Mouse (Mus musculus): ENCODE data around the gene C5ar1.
"Not testable (repeated sequence)": the region's sequence is repeated elsewhere in the genome, so short reads cannot be mapped to it uniquely, and the experiment has no call there.

Gene C5ar1

DNA sequence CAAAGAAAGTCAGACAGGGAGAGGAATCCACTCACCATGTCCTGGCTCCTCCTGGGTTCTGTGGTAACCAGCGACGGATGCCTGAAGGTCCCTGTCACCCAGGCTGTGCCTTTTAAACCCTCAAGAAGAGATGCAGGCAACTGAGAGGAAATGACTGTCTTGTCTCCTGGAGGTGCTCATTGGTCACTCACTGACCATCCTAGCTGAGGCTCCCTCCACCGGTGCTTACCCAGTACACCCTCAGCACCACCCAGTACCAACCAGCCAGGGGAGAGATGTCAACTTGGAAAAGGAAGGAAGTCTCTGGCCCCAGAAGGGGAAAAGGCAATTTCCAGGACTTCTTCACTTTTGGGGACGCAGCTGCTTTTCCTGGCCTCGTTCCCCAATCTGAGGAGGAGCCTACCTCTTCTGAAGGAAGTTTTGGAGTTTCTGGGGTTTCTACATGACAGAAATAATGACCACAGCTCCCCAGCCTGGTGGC, at the start of gene C5ar1:
C5ar1 (minus strand) TSS at position 431 of the 481 bp plus-strand sequence.
- no peak for DNase-seq

GRCm38 (mm10) chr7:16308555-16309317, 49.4 kb upstream of the C5ar1 start:
- peak; percentile 52 to 53 for DNase-seq

GRCm38 (mm10) chr7:16308093-16308492, 48.8 kb upstream of the C5ar1 start, which contains the start of gene Bbc3:
Bbc3 (plus strand) TSS chr7:16308393.
- DNase-seq, result not testable (repeated sequence)

GRCm38 (mm10) chr7:16307141-16307540, 47.8 kb upstream of the C5ar1 start:
- not testable (repeated sequence) for DNase-seq

DNA sequence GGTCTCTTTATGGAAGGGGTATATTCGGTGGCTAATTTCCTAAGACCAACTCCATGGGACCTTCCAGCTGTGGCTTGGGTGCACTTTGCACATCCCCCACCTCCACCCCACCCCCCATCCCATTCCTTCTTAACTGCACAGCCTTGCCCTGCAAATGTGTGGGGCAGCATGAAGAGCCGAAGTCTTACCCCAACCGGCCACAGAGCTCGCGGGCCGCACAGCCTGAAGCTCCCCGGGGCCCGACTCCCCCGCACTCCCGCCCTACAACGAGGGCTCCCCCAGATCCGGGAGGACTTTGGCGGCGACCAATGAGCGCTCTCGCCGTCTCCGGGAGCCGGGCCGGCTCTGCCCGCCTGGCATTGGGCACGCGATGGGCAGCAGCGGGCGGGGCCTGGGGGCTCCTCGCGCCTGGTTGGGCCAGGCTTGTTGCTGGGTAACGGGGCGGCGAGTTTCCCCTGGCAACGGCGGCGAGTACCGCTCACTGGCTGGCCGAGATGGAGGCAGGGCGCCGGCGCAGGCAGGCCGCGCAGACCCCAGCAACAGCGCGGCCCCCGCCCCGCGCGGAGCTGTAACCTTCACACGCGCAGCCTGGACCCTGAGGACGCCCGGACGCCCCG, 40.2 kb upstream of the C5ar1 start:
- DNase-seq, result peak; percentile 83 to 84

- no peak for DNase-seq
Measured at GRCm38 (mm10) chr7:16298927-16299326, 39.6 kb upstream of the C5ar1 start.

DNA sequence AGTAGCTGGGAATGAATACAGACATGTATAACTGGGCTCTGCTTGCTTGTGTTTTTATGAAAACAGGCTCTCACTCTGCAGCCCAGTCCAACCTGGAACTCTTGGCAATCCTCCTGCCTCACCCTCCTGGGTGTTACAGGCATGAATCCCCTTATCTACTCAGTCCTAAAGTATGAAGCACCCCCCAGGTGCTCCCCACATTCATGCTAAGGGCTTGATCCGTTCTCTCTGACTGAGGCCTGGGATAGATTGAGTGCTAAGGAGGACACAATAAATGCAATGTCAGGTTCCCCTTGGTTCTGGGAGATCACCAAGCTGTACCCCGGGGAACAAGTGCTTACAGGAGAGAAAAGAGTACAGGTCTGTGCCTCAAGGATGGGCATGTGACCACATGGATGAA, 38.3 kb upstream of the C5ar1 start:
- DNase-seq, result no peak

DNA sequence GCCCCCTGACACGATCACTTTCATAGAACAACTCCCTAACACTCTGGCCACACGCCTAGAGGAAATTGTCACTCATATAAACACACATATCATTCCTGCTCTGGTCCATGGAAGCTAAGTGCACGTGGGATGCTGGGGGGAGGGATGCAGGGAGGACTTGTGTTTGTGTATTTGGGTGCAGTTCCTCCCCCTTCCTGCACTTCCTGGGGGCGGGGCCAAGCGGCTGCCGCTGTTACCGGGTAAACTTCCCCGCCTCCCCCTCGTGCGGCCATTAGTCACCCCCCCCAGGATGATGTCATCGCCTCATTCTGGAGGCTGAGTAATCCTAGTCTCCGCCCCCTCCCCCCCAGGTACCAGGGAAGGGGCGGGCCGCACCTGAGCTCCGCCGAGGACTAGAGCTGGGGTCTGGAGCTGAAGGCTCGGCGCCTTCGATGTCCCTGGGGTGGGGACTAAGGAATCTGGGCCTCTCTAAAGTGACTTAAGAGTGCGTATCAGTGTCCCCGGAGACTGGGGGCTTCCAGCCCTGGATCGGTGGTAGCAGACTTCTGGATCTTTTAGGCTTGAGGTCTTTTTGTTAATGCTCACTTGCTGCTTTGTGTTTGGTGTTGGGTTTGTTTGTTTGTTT, 37.5 kb upstream of the C5ar1 start:
- peak; percentile 95 to 97 for DNase-seq

- DNase-seq, result no peak
Measured at GRCm38 (mm10) chr7:16296146-16296545, 36.8 kb upstream of the C5ar1 start.

- DNase-seq, result peak; percentile 78
Measured at GRCm38 (mm10) chr7:16295321-16295900, 36.1 kb upstream of the C5ar1 start.

DNA sequence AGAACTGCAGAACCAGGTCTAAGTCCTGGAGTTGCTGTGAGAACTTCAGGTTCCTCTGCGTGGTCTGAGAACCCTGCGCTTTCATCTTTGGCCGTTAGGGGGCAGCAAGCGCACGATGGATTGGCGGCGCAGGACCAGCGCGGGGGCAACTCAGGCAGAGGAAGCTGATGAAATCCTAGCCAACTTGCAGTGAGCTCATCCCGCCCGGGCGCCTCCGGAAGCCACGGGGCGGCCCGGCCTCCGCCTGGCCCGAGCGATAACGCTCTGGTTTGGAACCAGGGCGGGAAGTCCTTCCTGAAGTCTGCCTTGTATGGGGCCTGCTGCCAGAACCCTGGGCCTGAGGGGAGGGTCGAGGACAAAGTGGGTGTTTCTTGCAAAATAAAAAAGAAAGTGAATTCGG, 35.5 kb upstream of the C5ar1 start:
- DNase-seq, result peak; percentile 96

DNA sequence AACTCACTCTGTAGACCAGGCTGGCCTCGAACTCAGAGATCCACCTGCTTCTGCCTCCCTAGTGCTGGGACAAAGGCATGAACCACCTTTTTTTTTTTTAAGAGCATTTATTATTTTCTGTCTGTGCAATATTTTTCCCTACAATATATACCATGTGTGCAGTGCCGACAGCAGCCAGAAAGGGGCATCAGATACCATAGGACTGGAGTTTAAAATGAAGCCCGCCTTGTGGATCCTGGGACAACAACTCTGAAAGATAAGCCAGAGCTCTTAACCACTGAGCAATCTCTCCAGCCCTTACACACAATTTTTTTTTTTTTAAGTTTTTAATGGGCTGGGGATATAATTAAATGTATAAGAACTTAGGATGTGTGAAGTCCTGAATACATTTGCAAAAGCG, 35.0 kb upstream of the C5ar1 start:
- peak; percentile 54 to 62 for DNase-seq

DNA sequence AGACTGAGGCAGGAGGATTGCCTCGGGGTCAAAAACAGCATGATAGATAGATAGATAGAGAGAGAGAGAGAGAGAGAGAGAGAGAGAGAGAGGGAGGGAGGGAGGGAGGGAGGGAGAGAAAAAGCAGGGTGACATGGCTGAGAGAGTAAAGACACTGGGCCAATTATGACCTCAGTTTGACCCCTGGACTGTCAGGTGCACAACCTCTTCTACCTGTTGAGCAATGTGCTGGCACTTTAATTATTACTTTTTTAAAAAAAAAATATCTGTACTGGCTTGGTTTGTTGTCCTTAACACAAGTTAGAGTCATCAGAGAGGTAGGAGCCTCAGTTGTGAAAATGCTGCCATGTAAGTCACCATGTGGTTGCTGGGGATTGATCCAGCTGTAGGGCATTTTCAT, 28.5 kb upstream of the C5ar1 start:
- no peak for DNase-seq

DNA sequence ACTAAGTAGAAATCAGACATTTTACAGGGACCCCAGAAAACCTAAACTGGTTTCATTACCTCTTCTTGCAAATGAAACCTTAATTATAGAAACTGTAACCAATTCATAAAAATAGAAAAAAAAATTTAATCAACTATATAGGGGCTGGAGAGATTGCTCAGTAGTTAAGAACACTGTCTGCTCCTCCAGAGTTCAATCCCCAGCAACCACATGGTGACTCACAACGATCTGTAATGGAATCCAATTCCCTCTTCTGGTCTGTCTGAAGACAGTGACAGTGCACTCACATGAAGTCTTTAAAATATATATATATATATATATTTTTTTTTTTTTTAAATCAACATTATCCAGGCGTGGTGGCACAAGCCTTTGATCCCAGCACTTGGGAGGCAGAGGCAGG, 27.7 kb upstream of the C5ar1 start:
- no peak for DNase-seq

- DNase-seq, result peak; percentile 100
Measured at GRCm38 (mm10) chr7:16286026-16286961, 27.0 kb upstream of the C5ar1 start, which contains the start of gene Ccdc9. Ccdc9 (minus strand) TSS chr7:16286795.

DNA sequence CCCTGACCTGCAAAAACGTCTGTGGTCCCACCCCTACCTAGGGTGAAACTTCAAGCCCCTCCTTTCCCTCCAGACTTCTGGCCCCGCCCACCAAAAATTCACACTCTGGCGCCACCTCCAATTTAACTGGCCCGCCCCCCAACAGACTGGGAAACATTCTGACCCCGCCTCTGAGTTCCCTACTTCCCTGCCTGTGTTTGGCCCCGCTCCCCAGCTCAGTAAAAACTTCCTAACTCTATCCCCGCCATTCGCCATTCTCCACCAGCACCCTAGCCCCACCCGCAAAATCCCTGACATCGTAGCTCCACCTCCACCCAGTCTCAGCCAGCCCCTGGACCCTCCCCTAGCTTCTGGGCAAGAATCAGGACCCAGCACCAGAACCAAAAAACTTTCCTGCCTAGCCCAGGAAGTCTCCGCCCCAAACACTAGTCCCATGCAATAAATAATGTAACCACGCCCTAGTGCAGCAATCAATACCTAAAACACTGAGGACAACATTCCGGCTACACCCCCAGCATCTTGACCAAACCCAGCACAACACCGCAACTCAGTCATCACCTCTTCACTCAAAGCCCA, 26.2 kb upstream of the C5ar1 start:
- peak; percentile 59 to 64 for DNase-seq

- DNase-seq, result no peak
Measured at GRCm38 (mm10) chr7:16284904-16285303, 25.6 kb upstream of the C5ar1 start.

- DNase-seq, result no peak
Measured at GRCm38 (mm10) chr7:16284001-16284400, 24.7 kb upstream of the C5ar1 start.

DNA sequence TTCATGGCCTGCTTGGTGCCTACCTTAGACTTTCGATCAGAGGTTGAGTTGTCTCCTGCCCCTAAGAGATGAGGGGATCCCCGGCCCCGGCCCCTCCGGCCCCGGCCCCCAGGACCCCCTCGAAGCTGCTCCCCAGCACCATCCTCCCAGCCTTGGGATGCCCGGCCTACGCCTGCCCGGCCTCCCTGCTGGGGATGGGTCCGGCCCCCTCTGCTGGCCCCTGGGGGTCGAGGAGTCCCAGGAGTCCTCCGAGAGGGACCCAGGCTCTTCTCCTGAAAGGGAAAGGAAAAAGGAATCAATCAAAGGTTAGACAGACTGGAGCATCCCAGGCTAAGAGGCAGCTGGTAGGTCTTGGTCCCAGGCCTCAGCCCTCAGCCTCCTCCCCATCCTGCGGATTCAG, 23.0 kb upstream of the C5ar1 start:
- DNase-seq, result no peak

DNA sequence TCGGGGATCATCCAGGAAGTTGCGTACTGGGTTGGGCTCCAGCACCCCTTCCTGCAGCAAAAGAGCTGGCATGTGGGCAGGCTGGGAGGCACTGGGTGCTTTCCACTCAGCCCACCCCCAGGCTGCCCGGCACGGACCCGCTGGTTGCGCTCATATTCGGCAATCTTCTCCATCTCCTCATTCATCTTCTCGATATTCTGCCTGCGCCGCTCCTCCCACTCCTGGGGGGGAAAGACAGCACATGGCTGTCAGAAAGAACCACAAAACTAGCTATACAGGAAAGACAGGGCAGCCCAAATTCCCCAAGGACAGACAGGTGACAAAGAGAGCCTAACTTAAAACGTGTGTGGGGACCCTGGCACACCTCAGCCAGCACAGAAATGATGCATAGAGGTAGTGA, 21.4 kb upstream of the C5ar1 start:
- no peak for DNase-seq
